Mouse (Mus musculus) lung, adult 2 months (tissue): ENCODE measurements around the gene Fbxo11. TPM values are rescaled to one million over a fixed set of nuclear protein-coding genes. Genes with fewer than 3 reads are reported as not detected.

ENCODE experiments used
- DNase-seq: peaks from one replicate; pipeline ENCODE4 v3.0.0; 2022
- H3K4me1 ChIP-seq: fragments of 200-500 bp; 2 replicates; pipeline ENCODE4 v1.6.1; 2011; ENCODE audit warnings: low read length; ENCODE audit not compliant: control insufficient read depth, insufficient read depth
- H3K4me3 ChIP-seq: fragments of 200-500 bp; replicated peaks from 2 replicates; pipeline ENCODE3; 2011; ENCODE audit warnings: low read depth, mild to moderate bottlenecking, control low read depth, low read length; ENCODE audit errors: extremely low read depth
- CTCF ChIP-seq: fragments of 200-500 bp; IDR thresholded peaks from 2 replicates; pipeline ENCODE4 v1.5.1; 2011; ENCODE audit warnings: mild to moderate bottlenecking, low read length, control low read depth; ENCODE audit not compliant: insufficient read depth
- POLR2A ChIP-seq: fragments of 200-500 bp; IDR thresholded peaks from 2 replicates; pipeline ENCODE4 v1.6.1; 2011; ENCODE audit warnings: low read depth, mild to moderate bottlenecking, control low read depth, low read length, borderline replicate concordance; ENCODE audit errors: extremely low read depth
- WGBS: fragments of 180-500 bp; shearing (Covaris S2); methylation state at CpG from one replicate; pipeline ENCODE4 v1.1.7; 2018; 5-methylcytosine and 5-hydroxymethylcytosine counted together
- polyA plus RNA-seq: library from polyadenylated mRNA; depleted of rRNA; stranded (reverse); fragments of >200 nt; gene quantifications from 2 replicates; pipeline ENCODE4 v1.2.3, GENCODE M21; 2012; rRNA removed

The Fbxo11 gene
- polyA plus RNA-seq, 1 experiment = 37.7 TPM

GRCm38 (mm10) chr17:87948965-87949584 is 116.0 kb downstream of the Fbxo11 start:
- WGBS = 41% methylated on average over 16 of the region's 16 CpGs
- Histone ChIP-seq H3K4me1 (no peaks in the 10 kb centered on the region), H3K4me3 (no peak overlapping the region)
- DNase-seq = peak; percentile 79
- TF ChIP-seq POLR2A = no peak
- TF ChIP-seq CTCF = peak; percentile 97

Other genes with a start within 250 kb of the Fbxo11 start
- gene Rpl36-ps4, start 144.3 kb downstream of the Fbxo11 start, polyA plus RNA-seq = not detected in 2 replicates
- 2.0 and 3.2 TPM in 2 replicates for gene Msh6, start 90.2 kb downstream of the Fbxo11 start, polyA plus RNA-seq